Mouse (Mus musculus) myocyte (in vitro differentiated cells): Measurements from ENCODE around the gene Rcan2. TPM values are rescaled to one million over a fixed set of nuclear protein-coding genes. Genes with fewer than 3 reads are reported as not detected.

Source experiments
- H3K27me3 ChIP-seq: one replicate; pipeline ENCODE4 v1.6.1; 2011; ENCODE audit not compliant: control insufficient read depth, insufficient read depth, insufficient read length
- H3K36me3 ChIP-seq: one replicate; pipeline ENCODE4 v1.6.1; 2011; ENCODE audit not compliant: control insufficient read depth, insufficient read depth
- H3K4me2 ChIP-seq: one replicate; pipeline ENCODE4 v1.6.1; 2011; ENCODE audit warnings: low read depth, control low read depth
- H3K4me3 ChIP-seq: one replicate; pipeline ENCODE4 v1.5.1; 2011; ENCODE audit warnings: mild to moderate bottlenecking, control low read depth, moderate library complexity
- H3K79me2 ChIP-seq: one replicate; pipeline ENCODE4 v1.6.1; 2011; ENCODE audit not compliant: control insufficient read depth, insufficient read depth
- H3ac ChIP-seq: one replicate; pipeline ENCODE4 v1.6.1; 2011; ENCODE audit not compliant: control insufficient read depth, insufficient read length
- CEBPB ChIP-seq: IDR thresholded peaks from 2 replicates; pipeline ENCODE4 v1.6.1; 2011; ENCODE audit warnings: mild to moderate bottlenecking, moderate library complexity; ENCODE audit not compliant: poor library complexity, insufficient read depth, severe bottlenecking
- E2F4 ChIP-seq: IDR thresholded peaks from one replicate; pipeline ENCODE4 v1.6.1; 2011; ENCODE audit warnings: mild to moderate bottlenecking, control low read depth, moderate library complexity; ENCODE audit not compliant: insufficient read depth
- MAX ChIP-seq: IDR thresholded peaks from one replicate; pipeline ENCODE4 v1.6.1; 2011; ENCODE audit warnings: low read depth, mild to moderate bottlenecking, control low read depth
- MYOD1 ChIP-seq, 3 experiments: IDR thresholded peaks; one replicate each; pipeline ENCODE4 v1.6.1; 2011; ENCODE audit warnings: control low read depth in 2 of 3, low read depth in 2 of 3, mild to moderate bottlenecking in 2 of 3, moderate library complexity in 1 of 3; ENCODE audit not compliant: insufficient read length in 2 of 3, control insufficient read depth in 1 of 3
- MYOG ChIP-seq, 3 experiments: IDR thresholded peaks; one replicate each; pipeline ENCODE4 v1.6.1; 2011; ENCODE audit warnings: control low read depth in 2 of 3, low read depth in 2 of 3, mild to moderate bottlenecking in 2 of 3; ENCODE audit not compliant: insufficient read length in 2 of 3, control insufficient read depth in 1 of 3, insufficient read depth in 1 of 3
- POLR2A ChIP-seq: IDR thresholded peaks from one replicate; pipeline ENCODE4 v1.6.1; 2011; ENCODE audit warnings: low read depth, mild to moderate bottlenecking, control low read depth, moderate library complexity; ENCODE audit not compliant: insufficient read length
- POLR2AphosphoS2 ChIP-seq: IDR thresholded peaks from one replicate; pipeline ENCODE4 v1.6.1; 2011; ENCODE audit warnings: low read depth, control low read depth; ENCODE audit not compliant: insufficient read length
- REST ChIP-seq: IDR thresholded peaks from one replicate; pipeline ENCODE4 v1.6.1; 2011; ENCODE audit warnings: mild to moderate bottlenecking, control low read depth, moderate library complexity; ENCODE audit not compliant: insufficient read depth, insufficient read length
- SRF ChIP-seq: IDR thresholded peaks from one replicate; pipeline ENCODE4 v1.6.1; 2011; ENCODE audit warnings: low read depth; ENCODE audit not compliant: control insufficient read depth, insufficient read length
- TCF12 ChIP-seq: IDR thresholded peaks from one replicate; pipeline ENCODE4 v1.6.1; 2011; ENCODE audit warnings: mild to moderate bottlenecking, control low read depth; ENCODE audit not compliant: poor library complexity, insufficient read depth, severe bottlenecking
- TCF3 ChIP-seq: IDR thresholded peaks from one replicate; pipeline ENCODE4 v1.6.1; 2011; ENCODE audit warnings: low read depth, control low read depth; ENCODE audit not compliant: insufficient read length
- USF1 ChIP-seq: IDR thresholded peaks from one replicate; pipeline ENCODE4 v1.6.1; 2011; ENCODE audit warnings: low read depth, mild to moderate bottlenecking, control low read depth, moderate library complexity
- polyA plus RNA-seq: library from polyadenylated mRNA; unstranded; fragments of >200 nt; fragmentation: generic; extraction: Trizol; gene quantifications from one replicate; pipeline ENCODE4 v1.2.1, GENCODE M21; 2012; ENCODE audit warnings: missing spikeins

Gene Rcan2
- polyA plus RNA-seq, 1 experiment: 2.0 TPM

- Histone ChIP-seq H3K36me3 (no peaks in the 10 kb centered on the region), H3ac (no peak overlapping the region), H3K4me2 (no peak overlapping the region), H3K27me3 (no peaks in the 10 kb centered on the region), H3K4me3 (no peak overlapping the region), H3K79me2 (no peaks in the 10 kb centered on the region)
- TF ChIP-seq SRF (no peak), POLR2AphosphoS2 (no peak), USF1 (no peak), REST (no peak), MYOD1 (IDR thresholded peaks at IDR 0.05; ENCODE audit: control insufficient read depth in 1 of 3, insufficient read length in 2 of 3, low read depth in 2 of 3) (no peak), E2F4 (no peak), TCF12 (no peak), TCF3 (no peak), MYOG (IDR thresholded peaks at IDR 0.05; ENCODE audit: control insufficient read depth in 1 of 3, insufficient read depth in 1 of 3, insufficient read length in 2 of 3, low read depth in 2 of 3) (no peak), MAX (no peak), CEBPB (no peak)
Observed at GRCm38 (mm10) chr17:43969943-43970342, 168.8 kb downstream of the Rcan2 start.

- Histone ChIP-seq H3K27me3 (no peaks in the 10 kb centered on the region), H3K4me3 (no peak overlapping the region), H3K36me3 (no peaks in the 10 kb centered on the region), H3K79me2 (no peaks in the 10 kb centered on the region), H3K4me2 (no peak overlapping the region), H3ac (no peak overlapping the region)
- TF ChIP-seq POLR2A: no peak
Observed at GRCm38 (mm10) chr17:43977572-43977971, 176.4 kb downstream of the Rcan2 start.

GRCm38 (mm10) chr17:43979925-43980324, 178.8 kb downstream of the Rcan2 start:
- no peaks in the 10 kb centered on the region for H3K36me3 ChIP-seq
- H3K4me3 ChIP-seq: no peak overlapping the region
- H3K27me3 ChIP-seq: no peaks in the 10 kb centered on the region
- H3ac ChIP-seq: no peak overlapping the region
- H3K79me2 ChIP-seq: no peaks in the 10 kb centered on the region
- TF ChIP-seq USF1 (no peak), TCF12 (no peak), MYOD1 (IDR thresholded peaks at IDR 0.05; ENCODE audit: control insufficient read depth in 1 of 3, insufficient read length in 2 of 3, low read depth in 2 of 3) (no peak)
- H3K4me2 ChIP-seq: no peak overlapping the region

- Histone ChIP-seq H3K36me3 (no peaks in the 10 kb centered on the region), H3K79me2 (no peaks in the 10 kb centered on the region), H3K4me3 (no peak overlapping the region), H3K27me3 (no peaks in the 10 kb centered on the region), H3K4me2 (no peak overlapping the region), H3ac (no peak overlapping the region)
- TF ChIP-seq POLR2AphosphoS2 (no peak), TCF12 (no peak), TCF3 (no peak), CEBPB (no peak)
Observed at GRCm38 (mm10) chr17:43982505-43982904, 181.4 kb downstream of the Rcan2 start.

- Histone ChIP-seq H3K27me3 (no peaks in the 10 kb centered on the region), H3ac (no peak overlapping the region), H3K4me2 (no peak overlapping the region), H3K36me3 (no peaks in the 10 kb centered on the region), H3K79me2 (no peaks in the 10 kb centered on the region), H3K4me3 (no peak overlapping the region)
- TF ChIP-seq CEBPB: no peak
- TF ChIP-seq POLR2A: no peak
- no peak for TF ChIP-seq E2F4
- no peak for TF ChIP-seq MYOG (IDR thresholded peaks at IDR 0.05; ENCODE audit: control insufficient read depth in 1 of 3, insufficient read depth in 1 of 3, insufficient read length in 2 of 3, low read depth in 2 of 3)
- no peak for TF ChIP-seq POLR2AphosphoS2
- TF ChIP-seq MYOD1 (IDR thresholded peaks at IDR 0.05; ENCODE audit: control insufficient read depth in 1 of 3, insufficient read length in 2 of 3, low read depth in 2 of 3): no peak
- no peak for TF ChIP-seq TCF3
- no peak for TF ChIP-seq USF1
- TF ChIP-seq SRF: no peak
Observed at GRCm38 (mm10) chr17:43989334-43989945, 188.3 kb downstream of the Rcan2 start.

GRCm38 (mm10) chr17:43990957-43991383, 189.8 kb downstream of the Rcan2 start:
- peak overlapping the region; percentile 18 for H3K4me2 ChIP-seq

More at GRCm38 (mm10) chr17:43990957-43991383, 189.8 kb downstream of the Rcan2 start:
- no peaks in the 10 kb centered on the region for H3K27me3 ChIP-seq
- H3K36me3 ChIP-seq: no peaks in the 10 kb centered on the region
- H3K4me3 ChIP-seq: no peak overlapping the region
- TF ChIP-seq POLR2AphosphoS2 (no peak), USF1 (peak; percentile 68)
- H3K79me2 ChIP-seq: no peaks in the 10 kb centered on the region
- no peak overlapping the region for H3ac ChIP-seq
